Comparison of ENCODE assay signal across 17 mouse cellular contexts in genomic region chr16:52329420-52329819, GRCm38 (mm10).
DNase-seq lines count a peak whose midpoint lies in the region; ATAC-seq lines count a peak whose summit lies in the region.
"Had no signal": no experiment of that assay in that cellular context is flagged by ENCODE, and none has a peak within 500 bp of the region (broad histone marks: within the 10 kb centered on the region; RNA-seq: fewer than 3 reads in every experiment).

No protein-coding gene starts in this region.

- DNase-seq in 3T3-L1 (ENCODE audit: low read depth, low spot score): peak; percentile 29
- peak; percentile 42 for DNase-seq in 416B (ENCODE audit: low read depth)
- DNase-seq in gastrocnemius, postnatal 36 days: no peak
- DNase-seq: adrenal gland, adult 8-10 months; adrenal gland, postnatal 14 days; adrenal gland, postnatal 36 days; cerebellum, adult 11-12 months; cerebellum, adult 2 months; cerebellum, adult 9-10 months; cerebellum, postnatal 10 days; cerebellum, postnatal 25 days had no signal

- intact Hi-C loops in gastrocnemius, postnatal 36 days (cut with DNase I): no loop called here

- ATAC-seq in inflammation-experienced regulatory T-cells, adult 6 months: peak; percentile 51
- no peak for ATAC-seq in erythroblast, adult 5-6 weeks (replicated peaks; ENCODE audit: low FRiP score, poor library complexity, severe bottlenecking)
- ATAC-seq: activated CD4-positive, CD25-positive, alpha-beta regulatory T cell, adult 4 months; forebrain, embryonic 14.5 days; forebrain, embryonic 16.5 days; Patski had no signal

Comparison
In these comparisons a context has a peak if more than half of its experiments do, and no peak if none do; other contexts are left out.
1. DNase-seq: peak in 3T3-L1 (single experiment) and 416B (single experiment); none in gastrocnemius, postnatal 36 days (0 of 2).